Mouse (Mus musculus) frontal cortex, postnatal 10 days (tissue): Measurements from ENCODE around the gene Otulin.
A peak's percentile ranks its signal among the peaks of the same experiment; 100 is the strongest.

Experiments used
- DNase-seq, 2 experiments: peaks; one replicate each; pipeline ENCODE4 v3.0.0; 2022; ENCODE audit warnings: low spot score in 2 of 2, mixed read lengths in 1 of 2

Gene Otulin

GRCm38 (mm10) chr15:27506127-27506886 lies 124.2 kb downstream of the Otulin start:
- no peak for DNase-seq

GRCm38 (mm10) chr15:27503801-27504730 lies 126.4 kb downstream of the Otulin start:
- DNase-seq: no peak

- DNase-seq: peak; percentile 50 to 54
Observed at GRCm38 (mm10) chr15:27503221-27503620, 127.3 kb downstream of the Otulin start.

- no peak for DNase-seq
Observed at GRCm38 (mm10) chr15:27502338-27502737, 128.2 kb downstream of the Otulin start.

- no peak for DNase-seq
Observed at GRCm38 (mm10) chr15:27500390-27500789, 130.1 kb downstream of the Otulin start.

GRCm38 (mm10) chr15:27498078-27498477 lies 132.4 kb downstream of the Otulin start:
- no peak for DNase-seq

- DNase-seq: no peak
Observed at GRCm38 (mm10) chr15:27497300-27497997, 133.0 kb downstream of the Otulin start.

GRCm38 (mm10) chr15:27496596-27497299 lies 133.7 kb downstream of the Otulin start:
- no peak for DNase-seq

GRCm38 (mm10) chr15:27495981-27496401 lies 134.5 kb downstream of the Otulin start:
- DNase-seq: no peak

- DNase-seq: no peak
Observed at GRCm38 (mm10) chr15:27493516-27493915, 137.0 kb downstream of the Otulin start.

GRCm38 (mm10) chr15:27492734-27493133 lies 137.8 kb downstream of the Otulin start:
- no peak for DNase-seq
